ENCODE assay signal across 10 mouse cellular contexts in the genomic region with DNA sequence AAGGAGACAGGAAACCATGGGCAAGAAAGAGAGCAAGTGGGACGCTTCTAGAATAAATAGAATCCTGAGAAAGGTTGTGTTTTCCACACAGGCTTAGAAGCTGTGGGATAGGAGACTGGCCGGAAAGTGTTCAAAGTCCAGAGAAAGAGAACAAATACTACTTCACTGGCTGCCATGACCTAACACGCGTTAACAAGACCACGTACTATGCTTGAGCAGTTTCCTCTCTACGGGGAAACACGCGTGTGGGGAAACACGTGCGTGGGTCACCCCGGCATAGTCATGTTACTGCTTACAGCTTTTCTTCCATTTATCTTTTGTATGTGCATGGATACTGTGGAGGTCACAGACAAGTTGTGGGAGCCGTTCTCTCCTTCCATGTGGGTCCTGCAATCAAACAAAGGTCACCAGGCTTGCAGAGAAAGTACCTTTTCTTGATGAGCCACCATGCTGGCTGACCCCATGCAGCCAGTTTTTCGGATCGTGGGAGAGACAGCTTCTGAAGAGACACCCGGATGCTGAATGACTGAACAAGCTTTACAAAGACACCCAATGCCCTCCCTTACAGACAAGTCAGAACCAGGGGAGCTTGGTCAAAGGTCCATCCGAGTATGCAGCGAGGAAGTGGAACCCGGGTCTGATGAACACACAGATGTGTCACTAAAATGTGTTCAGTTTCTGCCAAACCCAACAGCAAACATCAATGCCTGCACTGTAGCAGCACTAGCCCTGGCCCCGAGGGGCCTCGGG. TPM values are rescaled to one million over a fixed set of nuclear protein-coding genes. Genes with fewer than 3 reads are reported as not detected.
A peak's percentile ranks its signal among the peaks of the same experiment; 100 is the strongest.
DNase-seq lines count a peak whose midpoint lies in the region; ATAC-seq and TF ChIP-seq lines count a peak whose summit lies in the region.
"Had no signal": no experiment of that assay in that cellular context is flagged by ENCODE, and none has a peak within 500 bp of the region (broad histone marks: within the 10 kb centered on the region; RNA-seq: fewer than 3 reads in every experiment).

No protein-coding gene starts in this region.

- no peak for TF ChIP-seq CTCF in liver, adult 2 months (IDR thresholded peaks at IDR 0.05; ENCODE audit: low read depth, low read length)

- TF ChIP-seq POLR2A in liver, adult 2 months (IDR thresholded peaks at IDR 0.05; ENCODE audit: extremely low read depth, insufficient read depth, low read length) = no peak

- peaks cover 40% of the 10 kb centered on the region for H3K79me2 ChIP-seq in liver, adult 2 months (ENCODE audit: control insufficient read depth, insufficient read depth, low read length)

- 24% methylated on average over 20 of the region's 20 CpGs for WGBS in liver, adult 2 months
- WGBS in embryonic facial prominence, embryonic 10.5 days = 92% methylated on average over 20 of the region's 20 CpGs
- 69% methylated on average over 20 of the region's 20 CpGs for WGBS in liver, embryonic 15.5 days (ENCODE audit: insufficient replicate concordance)

- peaks cover 24% of the 10 kb centered on the region for H3K4me1 ChIP-seq in liver, adult 2 months (ENCODE audit: control insufficient read depth, insufficient read depth, low read length)
- H3K4me1 ChIP-seq in embryonic facial prominence, embryonic 10.5 days = peaks cover 24% of the 10 kb centered on the region
- peaks cover 61% of the 10 kb centered on the region for H3K4me1 ChIP-seq in liver, embryonic 15.5 days (replicated peaks)

- no peaks in the 10 kb centered on the region; the same call in 1 of the 2 replicates for H3K36me3 ChIP-seq in liver, adult 2 months (ENCODE audit: control insufficient read depth, insufficient read depth, low read length)
- H3K36me3 ChIP-seq in embryonic facial prominence, embryonic 10.5 days (replicated peaks) = peaks cover 31% of the 10 kb centered on the region
- peaks cover 32% of the 10 kb centered on the region; the same call in 1 of the 2 replicates for H3K36me3 ChIP-seq in liver, embryonic 15.5 days (replicated peaks)
- H3K36me3 ChIP-seq: forebrain, embryonic 15.5 days had no signal

- ATAC-seq in liver, embryonic 15.5 days (ENCODE audit: insufficient read depth) = no peak
- ATAC-seq in frontal cortex, adult (ENCODE audit: low TSS enrichment) = no peak
- ATAC-seq: forebrain, embryonic 15.5 days had no signal

- H3K4me2 ChIP-seq in liver, embryonic 15.5 days = peak overlapping the region; percentile 90

- peak overlapping the region; percentile 96 for H3K4me3 ChIP-seq in liver, adult 2 months (ENCODE audit: insufficient read depth, low read depth, low read length)
- peak overlapping the region; percentile 97; the same call in 1 of the 2 replicates for H3K4me3 ChIP-seq in embryonic facial prominence, embryonic 10.5 days
- H3K4me3 ChIP-seq in liver, embryonic 15.5 days (replicated peaks) = peak overlapping the region; percentile 98

- peak overlapping the region; percentile 63 for H3K9ac ChIP-seq in liver, adult 2 months (ENCODE audit: low read depth, low read length)
- H3K9ac ChIP-seq in liver, embryonic 15.5 days = peak overlapping the region; percentile 84; the same call in 1 of the 2 replicates
- H3K9ac ChIP-seq: forebrain, embryonic 15.5 days had no signal

- H3K27ac ChIP-seq in liver, adult 2 months (replicated peaks; ENCODE audit: insufficient read depth, low read depth, low read length) = peak overlapping the region; percentile 96
- H3K27ac ChIP-seq in embryonic facial prominence, embryonic 10.5 days (replicated peaks) = no peak overlapping the region
- peak overlapping the region; percentile 35 for H3K27ac ChIP-seq in liver, embryonic 15.5 days (replicated peaks)
- H3K27ac ChIP-seq: forebrain, embryonic 15.5 days; macrophage had no signal

- no peaks in the 10 kb centered on the region for H3K27me3 ChIP-seq in liver, adult 2 months (ENCODE audit: control insufficient read depth, insufficient read depth, low read length)
- no peaks in the 10 kb centered on the region for H3K27me3 ChIP-seq in embryonic facial prominence, embryonic 10.5 days (replicated peaks; ENCODE audit: low read depth, poor library complexity, severe bottlenecking)
- no peaks in the 10 kb centered on the region for H3K27me3 ChIP-seq in liver, embryonic 15.5 days
- H3K27me3 ChIP-seq: forebrain, embryonic 15.5 days had no signal

- H3K9me3 ChIP-seq in embryonic facial prominence, embryonic 10.5 days = no peaks in the 10 kb centered on the region
- no peaks in the 10 kb centered on the region for H3K9me3 ChIP-seq in liver, embryonic 15.5 days (replicated peaks)
- H3K9me3 ChIP-seq: forebrain, embryonic 15.5 days had no signal

- intact Hi-C loops in left cerebral cortex, postnatal 14 days (cut with DNase I) = no loop called here

- DNase-seq in liver, adult 2 months (ENCODE audit: extremely low read depth, low read depth, low spot score) = peak; percentile 92
- no peak for DNase-seq in liver
- no peak for DNase-seq in embryonic facial prominence, embryonic 10.5 days (ENCODE audit: low spot score)
- DNase-seq in kidney, adult 8-10 months = peak; percentile 30
- no peak for DNase-seq in left cerebral cortex, postnatal 14 days (ENCODE audit: low spot score in 2 of 2)
- DNase-seq: heart, adult 18-20 months had no signal

RNA-seq across cellular contexts. Expression of a gene that starts 2.0 kb away (rescaled TPM):
- total RNA-seq in liver, adult 2 months (2014; rRNA removed) = 101 and 103 TPM in 2 replicates
- polyA plus RNA-seq in liver, adult 2 months (2012; rRNA removed) = 15.3 and 17.4 TPM in 2 replicates
- polyA plus RNA-seq in embryonic facial prominence, embryonic 10.5 days (2016; fragmentation: Nextera tagmentation; extraction: Ambion mirVana) = 56.7 and 58.0 TPM in 2 replicates
- polyA plus RNA-seq in liver, embryonic 15.5 days (2015; fragmentation: Nextera tagmentation; extraction: Ambion mirVana) = 35.6 and 37.9 TPM in 2 replicates
- 10 to 100 TPM; 63.5 to 66.2 TPM for total RNA-seq in left cerebral cortex, postnatal 14 days (2021)

Comparison
In these comparisons a context has a peak if more than half of its experiments do, and no peak if none do; other contexts are left out.
1. DNase-seq: peak in liver, adult 2 months (single experiment) and kidney, adult 8-10 months (2 of 2); none in liver (single experiment), embryonic facial prominence, embryonic 10.5 days (single experiment) and left cerebral cortex, postnatal 14 days (0 of 2).
2. Peak in every context shown above with its lines, with median percentiles within 50 percentile points of each other: H3K4me3 ChIP-seq.